Mouse (Mus musculus) hindbrain, embryonic 12.5 days (tissue): Measurements from ENCODE around the gene Tiprl. TPM values are rescaled to one million over a fixed set of nuclear protein-coding genes. Genes with fewer than 3 reads are reported as not detected.
A peak's percentile ranks its signal among the peaks of the same experiment; 100 is the strongest.

ENCODE experiments used
- ATAC-seq: fragments of 200-750 bp; cut with Nextera tagmentation; 2 replicates; pipeline ENCODE4 v1.8.0; 2017; ENCODE audit warnings: moderate TSS enrichment; ENCODE audit not compliant: low FRiP score
- H3K27ac ChIP-seq: fragments of 300-500 bp; sonication (generic); 2 replicates; pipeline ENCODE4 v1.5.1; 2016; ENCODE audit warnings: mild to moderate bottlenecking
- H3K27me3 ChIP-seq: fragments of 300-500 bp; sonication (generic); 2 replicates; pipeline ENCODE4 v1.6.1; 2016; ENCODE audit warnings: mild to moderate bottlenecking
- H3K36me3 ChIP-seq: fragments of 300-500 bp; sonication (generic); 2 replicates; pipeline ENCODE4 v1.6.1; 2016; ENCODE audit warnings: mild to moderate bottlenecking
- H3K4me1 ChIP-seq: fragments of 300-500 bp; sonication (generic); 2 replicates; pipeline ENCODE4 v1.6.1; 2016
- H3K4me2 ChIP-seq: fragments of 300-500 bp; sonication (generic); replicated peaks from 2 replicates; pipeline ENCODE4 v1.6.1; 2016; ENCODE audit warnings: mild to moderate bottlenecking
- H3K4me3 ChIP-seq: fragments of 300-500 bp; sonication (generic); 2 replicates; pipeline ENCODE4 v1.5.1; 2016; ENCODE audit warnings: mild to moderate bottlenecking
- H3K9ac ChIP-seq: fragments of 300-500 bp; sonication (generic); 2 replicates; pipeline ENCODE4 v1.6.1; 2016; ENCODE audit warnings: mild to moderate bottlenecking, moderate library complexity
- H3K9me3 ChIP-seq: fragments of 300-500 bp; sonication (generic); replicated peaks from 2 replicates; pipeline ENCODE4 v1.6.1; 2016; ENCODE audit warnings: mild to moderate bottlenecking
- WGBS: fragments of 180-500 bp; shearing (Covaris S2); methylation state at CpG from one replicate; pipeline ENCODE4 v1.1.7; 2016; 5-methylcytosine and 5-hydroxymethylcytosine counted together
- polyA plus RNA-seq: library from polyadenylated mRNA; unstranded; fragments of >200 nt; fragmentation: Nextera tagmentation; extraction: Ambion mirVana; gene quantifications from 2 replicates; pipeline ENCODE4 v1.2.1, GENCODE M21; 2016

Tiprl gene
- polyA plus RNA-seq, 1 experiment from 2014 or later: 110 TPM

DNA sequence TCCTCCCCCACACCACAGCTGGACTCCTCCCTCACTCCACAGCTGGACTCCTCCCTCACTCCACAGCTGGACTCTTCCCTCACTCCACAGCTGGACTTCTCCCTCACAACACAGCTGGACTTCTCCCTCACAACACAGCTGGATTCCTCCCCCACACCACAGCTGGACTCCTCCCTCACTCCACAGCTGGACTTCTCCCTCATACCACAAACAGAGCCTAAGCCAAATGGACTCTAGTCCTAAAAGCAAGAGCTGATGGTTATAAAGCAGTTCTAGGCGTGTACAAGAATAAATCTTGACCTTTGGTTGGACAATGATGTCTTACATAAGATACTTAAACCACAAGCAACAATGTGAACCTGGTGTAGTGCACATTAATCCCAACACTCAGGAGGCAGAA lies 37.8 kb downstream of the Tiprl start:
- no peak overlapping the region for H3K4me2 ChIP-seq
- no peak overlapping the region for H3K4me3 ChIP-seq
- no peaks in the 10 kb centered on the region for H3K9me3 ChIP-seq
- H3K36me3 ChIP-seq: no peaks in the 10 kb centered on the region
- ATAC-seq: no peak
- no peak overlapping the region for H3K9ac ChIP-seq
- H3K4me1 ChIP-seq: peaks cover 8% of the 10 kb centered on the region
- WGBS: 75% methylated on average over 1 of the region's 1 CpGs
- H3K27me3 ChIP-seq: peaks cover 15% of the 10 kb centered on the region; the same call in 1 of the 2 replicates
- H3K27ac ChIP-seq: no peak overlapping the region

DNA sequence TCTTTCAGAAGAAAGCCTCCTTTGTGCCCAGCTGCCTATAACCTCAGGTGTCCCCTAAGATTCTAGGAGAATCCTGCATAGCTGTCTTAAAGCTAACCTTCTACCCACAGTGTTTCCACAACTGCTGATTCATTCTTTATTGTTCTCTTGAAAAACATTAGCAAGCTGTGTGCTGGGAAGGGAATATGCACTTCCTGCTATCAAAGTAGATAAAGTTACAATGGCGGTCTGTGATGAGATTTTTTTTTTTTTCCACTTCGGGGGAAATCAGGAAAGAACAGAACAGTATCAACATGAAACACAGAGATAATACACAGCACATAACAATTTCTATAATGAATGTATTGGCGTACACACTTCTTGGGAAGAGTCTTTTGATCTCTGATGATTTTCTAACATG lies 38.9 kb downstream of the Tiprl start:
- H3K4me2 ChIP-seq: no peak overlapping the region
- no peaks in the 10 kb centered on the region for H3K36me3 ChIP-seq
- H3K4me3 ChIP-seq: no peak overlapping the region
- 78% methylated on average over 3 of the region's 3 CpGs for WGBS
- no peaks in the 10 kb centered on the region for H3K9me3 ChIP-seq
- H3K27me3 ChIP-seq: peaks cover 24% of the 10 kb centered on the region; the same call in 1 of the 2 replicates
- H3K9ac ChIP-seq: no peak overlapping the region
- peaks cover 13% of the 10 kb centered on the region for H3K4me1 ChIP-seq
- no peak for ATAC-seq
- no peak overlapping the region for H3K27ac ChIP-seq

DNA sequence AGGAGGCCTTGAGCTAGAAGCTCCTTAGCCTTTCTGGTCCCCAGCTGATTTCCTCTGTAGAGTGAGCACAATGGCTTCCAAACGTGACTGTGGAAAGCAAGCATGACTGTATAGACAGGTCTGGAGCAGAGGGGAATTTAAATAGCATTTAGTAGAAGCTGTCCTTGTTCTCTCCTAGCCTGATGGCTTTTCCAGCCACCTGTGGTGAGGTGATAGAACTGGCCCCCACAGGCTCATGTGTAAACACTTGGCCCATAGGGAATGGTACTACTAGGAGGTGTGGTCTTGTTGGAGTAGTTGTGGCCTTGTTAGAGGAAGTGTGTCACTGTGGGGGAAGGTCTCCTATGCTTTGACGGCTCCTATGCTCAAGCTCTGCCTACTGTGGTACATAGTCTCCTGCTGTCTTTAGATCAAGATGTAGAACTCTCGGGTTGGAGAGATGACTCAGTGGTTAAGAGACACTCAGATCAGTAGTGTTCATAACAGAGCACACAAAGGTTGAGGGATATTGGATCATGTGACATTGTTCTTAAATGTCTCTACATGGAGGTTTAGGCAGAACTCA lies 41.3 kb downstream of the Tiprl start:
- H3K9me3 ChIP-seq: no peaks in the 10 kb centered on the region
- 71% methylated on average over 3 of the region's 3 CpGs for WGBS
- no peak overlapping the region for H3K4me3 ChIP-seq
- peaks cover 13% of the 10 kb centered on the region for H3K4me1 ChIP-seq
- no peak overlapping the region for H3K4me2 ChIP-seq
- ATAC-seq: no peak
- H3K27ac ChIP-seq: no peak overlapping the region
- H3K27me3 ChIP-seq: peaks cover 25% of the 10 kb centered on the region; the same call in 1 of the 2 replicates
- no peak overlapping the region for H3K9ac ChIP-seq
- H3K36me3 ChIP-seq: no peaks in the 10 kb centered on the region

DNA sequence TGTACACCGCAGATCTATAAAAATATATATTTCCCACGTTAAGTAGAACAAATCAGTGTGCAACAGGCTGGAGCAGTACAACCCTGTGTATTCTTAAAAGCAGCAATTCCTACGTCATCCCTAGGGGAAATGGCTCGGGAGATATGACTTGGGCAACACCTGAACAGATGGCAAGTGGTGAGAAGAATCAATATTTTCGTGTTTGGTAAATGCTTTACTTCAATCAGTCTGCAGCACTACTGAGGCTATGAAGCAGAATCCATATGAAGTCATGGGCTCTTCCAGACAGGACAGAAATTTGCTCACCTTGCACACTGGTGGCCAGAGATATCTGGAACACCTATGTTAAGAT lies 42.2 kb downstream of the Tiprl start:
- H3K36me3 ChIP-seq: no peaks in the 10 kb centered on the region
- peak overlapping the region; percentile 68 for H3K9ac ChIP-seq
- 14% methylated on average over 5 of the region's 5 CpGs for whole genome bisulfite sequencing
- H3K4me2 ChIP-seq: peak overlapping the region; percentile 98
- peaks cover 25% of the 10 kb centered on the region; the same call in 1 of the 2 replicates for H3K27me3 ChIP-seq
- H3K4me1 ChIP-seq: peaks cover 13% of the 10 kb centered on the region
- no peaks in the 10 kb centered on the region for H3K9me3 ChIP-seq
- no peak overlapping the region for H3K27ac ChIP-seq
- peak overlapping the region; percentile 79 for H3K4me3 ChIP-seq
- ATAC-seq: peak; percentile 51

DNA sequence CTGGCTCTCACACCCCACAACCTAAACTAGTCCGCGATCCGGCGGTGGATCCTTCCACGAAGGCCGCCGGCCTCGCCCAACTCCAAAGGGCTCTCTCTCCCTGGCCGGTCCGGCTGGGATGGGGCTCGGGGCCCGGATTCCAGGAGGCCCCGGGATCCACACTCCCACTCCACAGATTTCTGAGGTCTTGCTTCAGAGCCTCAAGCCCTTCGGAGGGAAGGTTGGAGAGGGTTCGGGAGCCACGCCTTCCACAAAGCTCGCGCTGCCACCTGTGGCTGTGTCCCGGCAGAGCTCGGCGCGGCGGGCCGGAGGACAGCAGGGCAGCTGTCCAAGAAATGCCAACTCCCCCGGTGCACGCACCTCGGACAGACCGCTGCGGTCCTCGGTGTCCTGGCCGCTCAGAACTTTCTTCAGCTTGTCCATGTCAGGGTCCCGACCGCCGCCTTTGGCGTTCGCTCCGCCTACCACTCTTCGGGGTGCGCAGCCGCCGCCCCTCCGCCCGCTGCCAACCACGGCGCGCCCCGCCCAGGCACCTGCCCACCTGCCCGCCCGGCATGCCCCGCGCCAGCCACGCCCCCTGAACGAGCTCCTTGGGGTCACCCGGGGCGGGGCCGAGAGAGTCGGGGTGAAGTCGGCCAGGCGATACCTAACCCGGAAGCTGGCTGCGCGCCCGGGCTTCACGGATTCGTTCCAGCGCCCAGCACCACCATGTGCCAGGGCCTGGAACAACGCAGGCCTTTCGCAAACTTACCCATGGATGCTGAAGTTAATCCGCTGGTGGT lies 42.7 kb downstream of the Tiprl start, which contains the start of gene Sft2d2:
Gene Sft2d2 (minus strand): TSS at position 559 of the 782 bp plus-strand sequence.
- Histone ChIP-seq H3K4me3 (peak within 1 kb of the TSS; percentile 79), H3K9me3 (no peaks in the 10 kb centered on the region), H3K36me3 (no peaks in the 10 kb centered on the region), H3K4me1 (peaks cover 13% of the 10 kb centered on the region), H3K9ac (peak within 1 kb of the TSS; percentile 68), H3K4me2 (peak within 1 kb of the TSS; percentile 98), H3K27me3 (peaks cover 25% of the 10 kb centered on the region; the same call in 1 of the 2 replicates), H3K27ac (peak within 1 kb of the TSS; percentile 52)
- ATAC-seq: peak; percentile 71
- WGBS: under 1% methylated on average over 60 of the region's 69 CpGs

DNA sequence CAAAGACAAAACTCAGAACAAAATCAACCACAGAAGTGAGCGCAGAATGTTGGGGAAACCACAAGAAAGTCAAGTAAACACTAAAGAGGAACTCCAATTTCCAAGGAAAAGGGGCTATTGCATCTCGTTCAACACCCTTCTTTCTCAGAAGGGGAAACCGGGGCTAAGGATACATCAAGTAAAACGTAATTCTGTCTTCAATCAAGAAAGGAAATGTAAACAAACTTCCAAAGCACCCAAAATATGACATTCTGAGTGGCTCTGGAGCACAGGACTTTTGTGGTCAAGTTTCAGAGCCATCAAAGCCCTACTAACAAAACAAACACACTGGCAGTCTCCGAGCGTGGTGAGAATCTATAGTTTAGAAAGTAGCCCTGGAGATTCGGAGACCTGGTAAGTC lies 43.4 kb downstream of the Tiprl start:
- 22% methylated on average over 7 of the region's 7 CpGs for WGBS
- peak overlapping the region; percentile 79 for H3K4me3 ChIP-seq
- H3K4me1 ChIP-seq: peaks cover 13% of the 10 kb centered on the region
- H3K36me3 ChIP-seq: no peaks in the 10 kb centered on the region
- peak overlapping the region; percentile 68 for H3K9ac ChIP-seq
- peak overlapping the region; percentile 98 for H3K4me2 ChIP-seq
- ATAC-seq: no peak
- peaks cover 25% of the 10 kb centered on the region; the same call in 1 of the 2 replicates for H3K27me3 ChIP-seq
- H3K9me3 ChIP-seq: no peaks in the 10 kb centered on the region
- H3K27ac ChIP-seq: no peak overlapping the region; the same call in 1 of the 2 replicates

DNA sequence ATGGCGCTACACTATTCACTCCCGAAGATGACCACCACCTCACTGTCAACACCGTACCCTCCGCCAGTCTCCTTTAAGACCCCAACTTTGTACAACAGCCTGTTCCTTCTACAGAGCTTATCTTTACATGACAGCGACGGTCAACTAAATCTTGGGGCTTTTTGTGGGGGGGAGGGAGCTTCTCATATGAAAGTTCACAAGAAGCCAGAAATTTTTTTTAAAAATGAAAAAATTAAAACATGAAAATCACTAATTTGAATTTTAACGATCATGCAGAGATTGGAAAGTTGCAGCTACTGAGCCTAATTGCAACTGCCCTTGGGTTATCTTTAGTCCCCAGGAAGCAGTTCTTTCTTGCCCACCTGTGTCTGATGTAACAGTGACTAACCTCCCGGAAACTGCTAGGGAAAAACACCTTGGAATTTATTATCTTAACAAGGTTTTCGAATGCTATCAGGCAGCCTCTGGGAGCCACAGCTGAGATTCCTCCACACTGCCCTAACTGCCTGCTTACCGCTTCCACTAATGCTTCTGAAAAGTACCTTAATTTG lies 44.0 kb downstream of the Tiprl start:
- ATAC-seq: no peak
- Histone ChIP-seq H3K36me3 (no peaks in the 10 kb centered on the region), H3K4me2 (peak overlapping the region; percentile 98; the same call in 1 of the 2 replicates), H3K4me1 (peaks cover 13% of the 10 kb centered on the region), H3K27me3 (peaks cover 25% of the 10 kb centered on the region; the same call in 1 of the 2 replicates), H3K27ac (no peak overlapping the region), H3K9ac (no peak overlapping the region), H3K4me3 (0 out of 2 replicates have a peak overlapping the region, but pooled peaks have one; percentile 79), H3K9me3 (no peaks in the 10 kb centered on the region)
- 81% methylated on average over 10 of the region's 10 CpGs for WGBS

DNA sequence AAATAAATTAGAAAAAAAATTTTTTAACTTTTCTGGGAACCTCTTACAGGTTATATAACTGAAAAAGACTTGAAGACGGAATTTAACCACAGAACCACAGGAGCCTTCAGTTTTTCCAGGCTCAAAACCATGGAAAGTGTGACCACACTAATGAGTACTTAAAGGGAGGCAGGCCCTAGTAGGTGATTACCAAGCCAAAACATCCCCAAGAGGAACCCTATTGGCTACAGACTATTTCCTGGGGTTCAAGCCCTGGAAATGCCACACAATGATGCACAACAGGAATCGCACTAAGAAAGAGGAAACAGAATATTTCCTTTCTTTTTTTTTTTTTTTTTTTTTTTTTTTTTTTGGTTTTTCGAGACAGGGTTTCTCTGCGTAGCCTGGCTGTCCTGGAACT lies 44.7 kb downstream of the Tiprl start:
- peaks cover 13% of the 10 kb centered on the region for H3K4me1 ChIP-seq
- no peak overlapping the region; the same call in 1 of the 2 replicates for H3K27ac ChIP-seq
- no peaks in the 10 kb centered on the region for H3K36me3 ChIP-seq
- H3K4me2 ChIP-seq: no peak overlapping the region
- H3K9ac ChIP-seq: no peak overlapping the region
- H3K27me3 ChIP-seq: peaks cover 25% of the 10 kb centered on the region; the same call in 1 of the 2 replicates
- no peak overlapping the region for H3K4me3 ChIP-seq
- H3K9me3 ChIP-seq: no peaks in the 10 kb centered on the region
- WGBS: 77% methylated on average over 4 of the region's 4 CpGs
- no peak for ATAC-seq

DNA sequence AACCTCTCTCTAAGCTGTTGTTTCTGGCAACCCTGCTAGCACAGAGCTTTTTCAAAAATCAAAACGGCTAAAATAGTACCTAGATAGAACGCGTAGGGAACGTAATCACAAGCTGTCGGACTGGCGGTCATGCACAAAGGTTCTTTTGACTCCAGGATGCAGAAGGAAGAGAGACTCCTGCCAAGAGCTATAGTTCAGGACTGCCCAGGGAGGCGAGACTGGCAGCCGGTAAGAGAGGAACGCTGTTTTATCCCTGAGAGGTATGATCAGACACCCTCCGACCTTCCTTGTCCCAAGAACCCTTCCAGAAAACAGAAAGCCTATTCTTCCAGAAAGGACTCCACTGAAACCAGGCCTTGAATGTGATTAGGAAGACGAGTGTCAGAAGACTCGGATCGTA lies 45.2 kb downstream of the Tiprl start:
- peaks cover 13% of the 10 kb centered on the region for H3K4me1 ChIP-seq
- no peaks in the 10 kb centered on the region for H3K36me3 ChIP-seq
- ATAC-seq: no peak
- H3K4me2 ChIP-seq: no peak overlapping the region
- 58% methylated on average over 13 of the region's 13 CpGs for WGBS
- no peaks in the 10 kb centered on the region for H3K9me3 ChIP-seq
- no peak overlapping the region; the same call in 1 of the 2 replicates for H3K27ac ChIP-seq
- H3K9ac ChIP-seq: no peak overlapping the region
- H3K4me3 ChIP-seq: no peak overlapping the region
- H3K27me3 ChIP-seq: peaks cover 25% of the 10 kb centered on the region; the same call in 1 of the 2 replicates

DNA sequence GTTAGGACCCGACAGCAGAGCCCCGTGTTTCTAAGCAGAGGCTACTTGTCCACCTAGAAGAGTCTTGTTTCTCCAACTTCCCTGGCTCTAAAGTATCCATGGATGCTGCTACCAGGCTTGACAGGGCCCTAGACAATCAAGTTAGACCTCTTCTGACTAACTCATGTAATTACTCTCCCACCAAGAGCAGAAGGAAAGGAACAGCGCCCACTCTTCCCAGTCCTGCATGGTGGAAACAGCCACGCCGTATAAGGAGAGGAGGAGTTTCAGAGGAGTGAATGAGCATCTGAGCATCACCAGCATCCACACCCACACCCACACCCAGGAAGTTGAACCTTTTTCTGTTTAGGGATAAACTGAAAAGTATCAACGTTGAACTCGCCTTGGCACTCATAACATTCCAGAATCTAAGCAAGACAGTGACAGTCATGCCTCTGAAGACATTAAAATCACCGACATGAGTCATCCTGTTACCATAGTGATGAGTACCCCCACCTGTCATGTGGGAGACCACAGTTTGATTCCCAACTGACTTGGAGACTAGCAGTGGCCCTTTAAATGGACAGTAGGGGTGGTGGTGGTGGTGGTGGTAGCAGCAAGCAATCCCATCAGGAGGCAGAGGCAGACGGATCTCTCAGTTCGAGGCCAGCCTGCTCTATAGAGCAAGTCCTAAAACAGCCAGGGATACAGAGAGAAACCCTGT lies 46.1 kb downstream of the Tiprl start:
- H3K36me3 ChIP-seq: no peaks in the 10 kb centered on the region
- 91% methylated on average over 10 of the region's 10 CpGs for WGBS
- no peak for ATAC-seq
- H3K27me3 ChIP-seq: peaks cover 25% of the 10 kb centered on the region; the same call in 1 of the 2 replicates
- H3K9ac ChIP-seq: no peak overlapping the region
- H3K4me1 ChIP-seq: peaks cover 13% of the 10 kb centered on the region
- H3K4me2 ChIP-seq: no peak overlapping the region
- H3K9me3 ChIP-seq: no peaks in the 10 kb centered on the region
- no peak overlapping the region for H3K4me3 ChIP-seq
- no peak overlapping the region for H3K27ac ChIP-seq

DNA sequence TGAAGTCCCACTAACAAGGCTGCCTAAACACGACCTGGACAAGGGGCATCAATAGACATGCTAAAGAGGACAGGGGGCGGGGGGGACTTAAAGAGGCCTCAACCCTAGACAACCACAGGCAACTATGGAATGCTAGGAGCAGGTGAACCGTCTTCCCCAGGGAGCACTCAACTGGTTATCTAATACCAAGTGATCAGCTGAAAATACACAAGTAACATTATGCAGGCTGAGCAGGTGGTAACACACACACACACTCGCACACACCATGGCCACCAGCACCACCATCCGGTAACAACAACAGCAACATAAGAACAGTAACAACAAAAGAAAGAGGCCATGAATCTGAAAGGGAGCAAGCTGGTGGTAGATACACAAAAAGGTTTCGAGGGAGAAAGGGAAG lies 46.7 kb downstream of the Tiprl start:
- Histone ChIP-seq H3K9me3 (no peaks in the 10 kb centered on the region), H3K4me1 (peaks cover 13% of the 10 kb centered on the region), H3K4me3 (no peak overlapping the region), H3K36me3 (no peaks in the 10 kb centered on the region), H3K4me2 (no peak overlapping the region), H3K27me3 (peaks cover 20% of the 10 kb centered on the region; the same call in 1 of the 2 replicates), H3K9ac (no peak overlapping the region), H3K27ac (no peak overlapping the region)
- no peak for ATAC-seq
- WGBS: 72% methylated on average over 6 of the region's 6 CpGs
